Mouse (Mus musculus): ENCODE data around the gene Clec9a.

GRCm38 (mm10) chr6:129449743-129450142 is 41.1 kb downstream of the Clec9a start:
- TF ChIP-seq GATA1 (IDR thresholded peaks at IDR 0.05; ENCODE audit: low read length) (no peak), TAL1 (IDR thresholded peaks at IDR 0.05; ENCODE audit: low read length) (no peak)

All from erythroblast, embryonic 14.5 days (primary cell).